Mouse (Mus musculus) heart, embryonic 15.5 days (tissue): ENCODE data around the gene Myh14. TPM values are rescaled to one million over a fixed set of nuclear protein-coding genes. Genes with fewer than 3 reads are reported as not detected.

Source experiments
- ATAC-seq: fragments of 200-750 bp; cut with Nextera tagmentation; replicated peaks from 2 replicates; pipeline ENCODE4 v1.8.0; 2017; ENCODE audit warnings: low read depth, moderate TSS enrichment; ENCODE audit not compliant: insufficient number of reproducible peaks, insufficient read depth, low FRiP score
- H3K27ac ChIP-seq: fragments of 300-500 bp; sonication (generic); 2 replicates; pipeline ENCODE4 v1.5.1; 2015; ENCODE audit warnings: mild to moderate bottlenecking, inconsistent platforms
- H3K27me3 ChIP-seq: fragments of 300-500 bp; sonication (generic); 2 replicates; pipeline ENCODE4 v1.6.1; 2015; ENCODE audit warnings: inconsistent platforms
- H3K36me3 ChIP-seq: fragments of 300-500 bp; sonication (generic); 2 replicates; pipeline ENCODE4 v1.6.1; 2015; ENCODE audit warnings: mild to moderate bottlenecking, inconsistent platforms
- H3K4me1 ChIP-seq: fragments of 300-500 bp; sonication (generic); replicated peaks from 2 replicates; pipeline ENCODE4 v1.6.1; 2015; ENCODE audit warnings: inconsistent platforms
- H3K4me2 ChIP-seq: fragments of 300-500 bp; sonication (generic); 2 replicates; pipeline ENCODE4 v1.6.1; 2015; ENCODE audit warnings: inconsistent platforms, mild to moderate bottlenecking, moderate library complexity
- H3K4me3 ChIP-seq: fragments of 300-500 bp; sonication (generic); 2 replicates; pipeline ENCODE4 v1.5.1; 2015; ENCODE audit warnings: mild to moderate bottlenecking, inconsistent platforms
- H3K9ac ChIP-seq: fragments of 300-500 bp; sonication (generic); 2 replicates; pipeline ENCODE4 v1.6.1; 2015; ENCODE audit warnings: mild to moderate bottlenecking, inconsistent platforms
- H3K9me3 ChIP-seq: fragments of 300-500 bp; sonication (generic); replicated peaks from 2 replicates; pipeline ENCODE4 v1.6.1; 2016; ENCODE audit warnings: inconsistent platforms
- WGBS: fragments of 180-500 bp; shearing (Covaris S2); methylation state at CpG from one replicate; pipeline ENCODE4 v1.1.7; 2015; ENCODE audit warnings: mixed read lengths; 5-methylcytosine and 5-hydroxymethylcytosine counted together
- polyA plus RNA-seq: library from polyadenylated mRNA; unstranded; fragments of >200 nt; fragmentation: Nextera tagmentation; extraction: Ambion mirVana; gene quantifications from 2 replicates; pipeline ENCODE4 v1.2.1, GENCODE M21; 2015

Gene Myh14
- polyA plus RNA-seq, 1 experiment from 2014 or later, result 1.7 TPM

- ATAC-seq, result no peak
These were observed 24.6 kb upstream of the Myh14 start for GRCm38 (mm10) chr7:44695223-44695622.

GRCm38 (mm10) chr7:44693427-44694175 lies 23.0 kb upstream of the Myh14 start:
- ATAC-seq, result no peak

More at GRCm38 (mm10) chr7:44695223-44695622, 24.6 kb upstream of the Myh14 start:
- no peak overlapping the region for H3K9ac ChIP-seq
- no peaks in the 10 kb centered on the region for H3K36me3 ChIP-seq
- 79% methylated on average over 4 of the region's 4 CpGs for WGBS
- no peak overlapping the region for H3K4me3 ChIP-seq
- no peak overlapping the region for H3K4me2 ChIP-seq
- no peak overlapping the region for H3K27ac ChIP-seq
- peaks cover 14% of the 10 kb centered on the region for H3K4me1 ChIP-seq
- H3K27me3 ChIP-seq, result 0 out of 2 replicates have a peak, but pooled peaks cover 2% of the 10 kb centered on the region
- H3K9me3 ChIP-seq, result no peaks in the 10 kb centered on the region

GRCm38 (mm10) chr7:44689331-44689730 lies 18.7 kb upstream of the Myh14 start:
- WGBS, result 89% methylated on average over 7 of the region's 7 CpGs
- Histone ChIP-seq H3K36me3 (no peaks in the 10 kb centered on the region), H3K4me3 (no peak overlapping the region), H3K4me1 (peaks cover 8% of the 10 kb centered on the region), H3K27ac (no peak overlapping the region), H3K9ac (no peak overlapping the region), H3K4me2 (no peak overlapping the region), H3K27me3 (no peaks in the 10 kb centered on the region; the same call in 1 of the 2 replicates), H3K9me3 (no peaks in the 10 kb centered on the region)
- no peak for ATAC-seq

More at GRCm38 (mm10) chr7:44693427-44694175, 23.0 kb upstream of the Myh14 start:
- Histone ChIP-seq H3K9ac (no peak overlapping the region), H3K27ac (no peak overlapping the region), H3K4me2 (no peak overlapping the region), H3K36me3 (no peaks in the 10 kb centered on the region), H3K4me3 (no peak overlapping the region), H3K27me3 (no peaks in the 10 kb centered on the region), H3K4me1 (peaks cover 14% of the 10 kb centered on the region), H3K9me3 (no peaks in the 10 kb centered on the region)
- 63% methylated on average over 10 of the region's 10 CpGs for WGBS

- peaks cover 8% of the 10 kb centered on the region for H3K4me1 ChIP-seq
- H3K27ac ChIP-seq, result no peak overlapping the region
- no peak overlapping the region for H3K4me2 ChIP-seq
- no peak overlapping the region for H3K4me3 ChIP-seq
- no peak overlapping the region for H3K9ac ChIP-seq
- ATAC-seq, result no peak
- no peaks in the 10 kb centered on the region for H3K36me3 ChIP-seq
- H3K9me3 ChIP-seq, result no peaks in the 10 kb centered on the region
- H3K27me3 ChIP-seq, result no peaks in the 10 kb centered on the region; the same call in 1 of the 2 replicates
- WGBS, result 69% methylated on average over 3 of the region's 3 CpGs
These were observed 18.2 kb upstream of the Myh14 start for GRCm38 (mm10) chr7:44688890-44689289.

GRCm38 (mm10) chr7:44685531-44686402 lies 15.1 kb upstream of the Myh14 start:
- no peak overlapping the region for H3K9ac ChIP-seq
- H3K36me3 ChIP-seq, result no peaks in the 10 kb centered on the region
- no peaks in the 10 kb centered on the region; the same call in 1 of the 2 replicates for H3K27me3 ChIP-seq
- no peak overlapping the region for H3K4me3 ChIP-seq
- no peak overlapping the region; the same call in 1 of the 2 replicates for H3K4me2 ChIP-seq
- peaks cover 8% of the 10 kb centered on the region for H3K4me1 ChIP-seq
- 49% methylated on average over 16 of the region's 17 CpGs for WGBS
- H3K9me3 ChIP-seq, result no peaks in the 10 kb centered on the region
- ATAC-seq, result peak; percentile 54; the same call in 1 of the 2 replicates
- H3K27ac ChIP-seq, result no peak overlapping the region

- WGBS, result 72% methylated on average over 8 of the region's 8 CpGs
- H3K4me3 ChIP-seq, result no peak overlapping the region
- H3K4me1 ChIP-seq, result peaks cover 8% of the 10 kb centered on the region
- no peaks in the 10 kb centered on the region; the same call in 1 of the 2 replicates for H3K27me3 ChIP-seq
- H3K36me3 ChIP-seq, result no peaks in the 10 kb centered on the region
- ATAC-seq, result no peak
- H3K9ac ChIP-seq, result no peak overlapping the region
- H3K4me2 ChIP-seq, result no peak overlapping the region
- no peak overlapping the region for H3K27ac ChIP-seq
- H3K9me3 ChIP-seq, result no peaks in the 10 kb centered on the region
These were observed 13.0 kb upstream of the Myh14 start for GRCm38 (mm10) chr7:44683656-44684055.

GRCm38 (mm10) chr7:44676611-44677010 lies 6.0 kb upstream of the Myh14 start:
- WGBS, result 56% methylated on average over 2 of the region's 2 CpGs
- H3K9ac ChIP-seq, result no peak overlapping the region
- H3K4me2 ChIP-seq, result no peak overlapping the region
- H3K27ac ChIP-seq, result no peak overlapping the region
- H3K36me3 ChIP-seq, result no peaks in the 10 kb centered on the region
- no peaks in the 10 kb centered on the region for H3K4me1 ChIP-seq
- H3K9me3 ChIP-seq, result no peaks in the 10 kb centered on the region
- no peak overlapping the region for H3K4me3 ChIP-seq
- peaks cover 5% of the 10 kb centered on the region for H3K27me3 ChIP-seq
- no peak for ATAC-seq

- no peak overlapping the region for H3K27ac ChIP-seq
- H3K36me3 ChIP-seq, result no peaks in the 10 kb centered on the region
- H3K9ac ChIP-seq, result no peak overlapping the region
- H3K4me2 ChIP-seq, result no peak overlapping the region
- peaks cover 8% of the 10 kb centered on the region for H3K27me3 ChIP-seq
- no peak overlapping the region for H3K4me3 ChIP-seq
- H3K4me1 ChIP-seq, result peaks cover 3% of the 10 kb centered on the region
- WGBS, result 52% methylated on average over 4 of the region's 4 CpGs
- ATAC-seq, result no peak
- H3K9me3 ChIP-seq, result no peaks in the 10 kb centered on the region
These were observed 5.5 kb upstream of the Myh14 start for GRCm38 (mm10) chr7:44676126-44676525.

- Histone ChIP-seq H3K9me3 (no peaks in the 10 kb centered on the region), H3K4me3 (no peak overlapping the region), H3K27ac (no peak overlapping the region), H3K4me2 (no peak overlapping the region), H3K27me3 (peaks cover 17% of the 10 kb centered on the region), H3K36me3 (no peaks in the 10 kb centered on the region), H3K9ac (no peak overlapping the region), H3K4me1 (peaks cover 10% of the 10 kb centered on the region)
- no peak for ATAC-seq
- 71% methylated on average over 6 of the region's 6 CpGs for WGBS
These were observed 4.5 kb upstream of the Myh14 start for GRCm38 (mm10) chr7:44675171-44675570.

- H3K9ac ChIP-seq, result no peak overlapping the region
- no peak overlapping the region for H3K4me2 ChIP-seq
- peaks cover 10% of the 10 kb centered on the region for H3K4me1 ChIP-seq
- WGBS, result 69% methylated on average over 4 of the region's 4 CpGs
- no peak for ATAC-seq
- H3K27me3 ChIP-seq, result peaks cover 17% of the 10 kb centered on the region
- H3K27ac ChIP-seq, result no peak overlapping the region
- no peak overlapping the region for H3K4me3 ChIP-seq
- no peaks in the 10 kb centered on the region for H3K36me3 ChIP-seq
- H3K9me3 ChIP-seq, result no peaks in the 10 kb centered on the region
These were observed 3.9 kb upstream of the Myh14 start for GRCm38 (mm10) chr7:44674511-44674910.

GRCm38 (mm10) chr7:44672193-44672592 lies 1.6 kb upstream of the Myh14 start:
- Histone ChIP-seq H3K4me2 (no peak overlapping the region), H3K27ac (no peak overlapping the region), H3K9ac (no peak overlapping the region), H3K4me3 (no peak overlapping the region), H3K9me3 (no peaks in the 10 kb centered on the region), H3K27me3 (peaks cover 36% of the 10 kb centered on the region), H3K4me1 (peaks cover 10% of the 10 kb centered on the region), H3K36me3 (no peaks in the 10 kb centered on the region)
- ATAC-seq, result no peak
- 63% methylated on average over 5 of the region's 5 CpGs for WGBS
